Mouse (Mus musculus) embryonic facial prominence, embryonic 11.5 days (tissue): ENCODE measurements at regions not wholly inside any gene's neighbourhood (a gene's known extent, or its start where the extent isn't known, plus 50 kb on each side); places are given as distances from the start of the nearest gene placed in this dataset.
"Not testable (repeated sequence)": the region's sequence is repeated elsewhere in the genome, so short reads cannot be mapped to it uniquely, and the experiment has no call there.

ENCODE experiments used
- ATAC-seq: fragments of 200-750 bp; cut with Nextera tagmentation; replicated peaks from 2 replicates; pipeline ENCODE4 v1.8.0; 2017; ENCODE audit warnings: low read depth; ENCODE audit not compliant: insufficient number of reproducible peaks, low FRiP score, low TSS enrichment
- DNase-seq: peaks from one replicate; pipeline ENCODE4 v3.0.0-alpha.2; 2015; ENCODE audit warnings: low spot score
- H3K27ac ChIP-seq: fragments of 300-500 bp; sonication (generic); replicated peaks from 2 replicates; pipeline ENCODE4 v1.5.1; 2014; ENCODE audit warnings: mild to moderate bottlenecking, low read depth, low read length, control low read depth
- H3K27me3 ChIP-seq: fragments of 300-500 bp; sonication (generic); 2 replicates; pipeline ENCODE4 v1.6.1; 2014; ENCODE audit warnings: mild to moderate bottlenecking, low read length, moderate library complexity, mixed read lengths; ENCODE audit not compliant: control insufficient read depth, insufficient read depth
- H3K36me3 ChIP-seq: fragments of 300-500 bp; sonication (generic); replicated peaks from 2 replicates; pipeline ENCODE4 v1.6.1; 2014; ENCODE audit warnings: low read depth, mild to moderate bottlenecking, low read length, moderate library complexity, mixed read lengths; ENCODE audit not compliant: control insufficient read depth, insufficient read depth
- H3K4me1 ChIP-seq: fragments of 300-500 bp; sonication (generic); 2 replicates; pipeline ENCODE4 v1.6.1; 2014; ENCODE audit warnings: low read length, mixed read lengths; ENCODE audit not compliant: control insufficient read depth, insufficient read depth
- H3K4me2 ChIP-seq: fragments of 300-500 bp; sonication (generic); 2 replicates; pipeline ENCODE4 v1.6.1; 2014; ENCODE audit warnings: low read depth, mild to moderate bottlenecking, control low read depth, low read length, moderate library complexity
- H3K4me3 ChIP-seq: fragments of 300-500 bp; sonication (generic); 2 replicates; pipeline ENCODE4 v1.5.1; 2014; ENCODE audit warnings: low read depth, low read length, control low read depth
- H3K9ac ChIP-seq: fragments of 300-500 bp; sonication (generic); replicated peaks from 2 replicates; pipeline ENCODE4 v1.6.1; 2014; ENCODE audit warnings: mild to moderate bottlenecking, control low read depth, low read length
- H3K9me3 ChIP-seq: fragments of 300-500 bp; sonication (generic); replicated peaks from 2 replicates; pipeline ENCODE4 v1.6.1; 2016; ENCODE audit warnings: mild to moderate bottlenecking, low read length, inconsistent platforms, mixed read lengths; ENCODE audit not compliant: control insufficient read depth
- WGBS: fragments of 180-500 bp; shearing (Covaris S2); extraction: QIAGEN DNeasy Blood & Tissue Kit; methylation state at CpG from one replicate; pipeline ENCODE4 v1.1.7; 2014; 5-methylcytosine and 5-hydroxymethylcytosine counted together

DNA sequence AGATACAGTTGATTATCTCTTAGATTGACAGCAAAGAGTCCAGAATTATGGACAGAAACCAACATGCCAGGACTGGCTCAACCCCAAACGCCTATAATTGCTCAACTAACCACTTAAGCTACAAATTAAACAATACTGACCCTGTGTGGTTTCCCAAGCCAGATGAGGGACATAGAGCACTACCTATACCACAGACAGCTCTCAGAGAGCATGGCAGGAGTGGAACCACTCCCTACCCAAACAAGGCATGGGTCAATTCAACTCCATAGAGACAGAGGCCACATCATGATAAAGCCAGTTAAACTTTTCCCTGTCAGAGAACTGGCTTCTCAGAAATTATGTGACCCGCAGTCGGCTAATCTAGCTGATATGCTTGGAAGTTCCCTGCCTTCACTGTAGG, 490.7 kb upstream of the Tbl1xr1 start:
- Histone ChIP-seq H3K4me3 (no peak overlapping the region), H3K36me3 (no peaks in the 10 kb centered on the region), H3K27ac (no peak overlapping the region), H3K9me3 (no peaks in the 10 kb centered on the region), H3K4me1 (no peaks in the 10 kb centered on the region), H3K27me3 (no peaks in the 10 kb centered on the region), H3K9ac (no peak overlapping the region), H3K4me2 (no peak overlapping the region)
- no peak for DNase-seq
- ATAC-seq: no peak
- 82% methylated on average over 3 of the region's 3 CpGs for WGBS

DNA sequence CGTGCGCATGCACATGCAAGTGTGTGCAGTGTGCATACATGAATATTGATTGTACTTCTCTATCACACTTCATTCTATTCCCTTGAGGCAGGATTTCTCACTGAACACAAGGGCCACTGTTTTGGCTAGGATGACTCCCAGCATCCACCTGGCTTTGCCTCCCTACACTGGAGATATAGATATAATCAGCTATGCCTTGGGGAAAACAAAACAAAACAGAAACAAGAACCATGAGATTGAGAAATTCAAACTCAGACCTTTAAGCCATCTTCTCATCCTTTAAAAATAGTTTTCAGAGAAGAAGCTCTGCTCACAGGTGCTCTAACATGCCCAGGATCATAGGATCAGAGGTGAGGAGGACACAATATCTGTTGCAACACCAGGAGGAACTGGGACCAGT, 469.6 kb upstream of the Tbl1xr1 start:
- no peaks in the 10 kb centered on the region for H3K9me3 ChIP-seq
- DNase-seq: no peak
- no peaks in the 10 kb centered on the region for H3K36me3 ChIP-seq
- H3K4me3 ChIP-seq: no peak overlapping the region
- ATAC-seq: no peak
- 100% methylated on average over 2 of the region's 2 CpGs for WGBS
- H3K27ac ChIP-seq: no peak overlapping the region
- H3K27me3 ChIP-seq: no peaks in the 10 kb centered on the region
- no peak overlapping the region for H3K9ac ChIP-seq
- H3K4me2 ChIP-seq: no peak overlapping the region
- no peaks in the 10 kb centered on the region for H3K4me1 ChIP-seq

DNA sequence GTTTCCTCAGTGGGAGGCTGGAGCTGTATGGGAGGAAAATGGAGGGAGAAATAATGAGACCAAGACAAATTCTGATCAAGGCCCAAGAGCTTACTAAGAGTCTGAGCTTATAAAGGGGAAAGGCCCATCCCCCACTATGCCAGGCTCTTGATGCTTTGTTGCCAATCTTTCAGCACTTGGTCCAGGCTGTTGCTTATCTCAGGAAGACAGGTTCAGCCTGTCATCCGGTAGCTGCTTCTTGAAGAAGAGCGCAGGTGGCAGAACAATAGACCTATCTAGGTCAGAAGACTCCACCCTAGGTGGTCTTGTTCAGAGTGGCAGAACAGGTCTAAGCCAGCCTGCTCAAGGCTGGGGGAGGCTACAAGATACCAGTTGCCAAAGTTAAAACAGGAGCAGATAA, 466.2 kb upstream of the Tbl1xr1 start:
- whole genome bisulfite sequencing: 84% methylated on average over 2 of the region's 2 CpGs
- no peaks in the 10 kb centered on the region for H3K27me3 ChIP-seq
- DNase-seq: no peak

DNA sequence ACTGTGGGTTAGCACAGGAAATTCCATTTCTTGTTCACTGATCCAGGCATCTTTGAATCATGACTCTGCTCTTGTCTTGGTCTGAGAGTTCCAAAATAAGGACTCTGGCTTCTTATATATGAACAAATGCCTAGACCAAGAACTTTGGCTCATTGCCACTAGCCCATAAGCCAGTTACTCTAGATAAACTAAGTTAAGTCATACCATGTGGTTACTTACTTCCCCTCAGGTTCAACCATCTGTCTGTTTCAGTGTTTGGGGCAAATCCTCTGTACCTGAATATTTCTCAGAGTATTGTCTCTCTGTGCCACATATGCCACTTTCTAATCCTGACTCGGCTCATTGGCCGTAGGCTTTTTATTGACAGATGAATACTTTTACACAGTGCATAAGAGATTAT, 454.7 kb upstream of the Tbl1xr1 start:
- DNase-seq: no peak
- no peak overlapping the region for H3K27ac ChIP-seq
- H3K9me3 ChIP-seq: no peaks in the 10 kb centered on the region
- no peaks in the 10 kb centered on the region for H3K36me3 ChIP-seq
- H3K27me3 ChIP-seq: no peaks in the 10 kb centered on the region
- H3K4me3 ChIP-seq: no peak overlapping the region
- no peaks in the 10 kb centered on the region for H3K4me1 ChIP-seq
- H3K9ac ChIP-seq: no peak overlapping the region
- H3K4me2 ChIP-seq: no peak overlapping the region
- ATAC-seq: no peak
- WGBS: 96% methylated on average over 2 of the region's 2 CpGs

More for the DNA sequence above, 466.2 kb upstream of the Tbl1xr1 start:
- no peaks in the 10 kb centered on the region for H3K36me3 ChIP-seq
- H3K4me1 ChIP-seq: no peaks in the 10 kb centered on the region
- no peak for ATAC-seq
- no peak overlapping the region for H3K9ac ChIP-seq
- no peak overlapping the region for H3K4me2 ChIP-seq
- H3K9me3 ChIP-seq: no peaks in the 10 kb centered on the region
- no peak overlapping the region for H3K4me3 ChIP-seq
- no peak overlapping the region for H3K27ac ChIP-seq

DNA sequence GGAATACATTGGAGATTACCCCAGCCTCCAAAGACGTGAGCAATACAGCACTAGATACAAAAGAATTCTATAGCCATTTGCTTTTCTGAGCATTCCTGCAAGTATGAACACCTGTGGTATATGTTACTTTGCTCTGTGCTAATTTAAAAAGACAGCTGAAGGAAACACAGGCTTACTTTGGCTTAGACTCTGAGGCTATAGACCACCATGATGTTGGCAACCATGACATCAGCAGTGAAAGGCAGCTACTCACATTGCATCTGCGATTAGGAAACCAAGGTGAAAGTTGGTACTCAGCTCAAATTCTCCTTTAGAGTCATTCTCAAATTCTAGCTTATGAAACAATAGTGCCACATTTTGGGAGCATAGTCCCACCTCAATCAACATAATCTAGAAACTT, 451.4 kb upstream of the Tbl1xr1 start:
- WGBS: 72% methylated on average over 2 of the region's 2 CpGs
- no peaks in the 10 kb centered on the region for H3K27me3 ChIP-seq
- peak; percentile 24 for DNase-seq
- no peaks in the 10 kb centered on the region for H3K9me3 ChIP-seq
- H3K4me1 ChIP-seq: no peaks in the 10 kb centered on the region
- no peaks in the 10 kb centered on the region for H3K36me3 ChIP-seq
- H3K4me3 ChIP-seq: no peak overlapping the region
- no peak overlapping the region for H3K27ac ChIP-seq
- H3K9ac ChIP-seq: no peak overlapping the region
- ATAC-seq: no peak
- H3K4me2 ChIP-seq: no peak overlapping the region

DNA sequence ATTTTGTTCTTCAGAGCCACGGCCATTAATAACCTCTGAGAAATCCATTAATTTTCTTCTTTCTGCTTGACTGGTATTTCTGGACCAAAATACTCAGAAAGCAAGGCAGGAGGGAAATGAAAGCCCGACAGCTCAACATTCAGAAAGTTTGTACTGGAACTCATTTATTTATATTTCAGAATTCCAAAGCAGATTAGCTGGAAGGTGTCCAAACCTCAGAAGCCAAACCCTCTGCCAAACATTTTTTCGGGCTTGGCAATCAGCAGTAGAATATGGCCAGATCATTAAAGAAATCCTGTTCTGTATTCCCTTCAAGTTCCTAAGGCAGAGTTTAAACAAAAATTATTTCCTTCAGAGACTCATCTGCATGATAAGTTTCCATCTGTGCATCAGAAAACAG, 450.4 kb upstream of the Tbl1xr1 start:
- no peak overlapping the region for H3K4me2 ChIP-seq
- ATAC-seq: no peak
- WGBS: 57% methylated on average over 3 of the region's 3 CpGs
- H3K9me3 ChIP-seq: no peaks in the 10 kb centered on the region
- H3K36me3 ChIP-seq: no peaks in the 10 kb centered on the region
- no peaks in the 10 kb centered on the region for H3K27me3 ChIP-seq
- no peak overlapping the region for H3K27ac ChIP-seq
- H3K9ac ChIP-seq: no peak overlapping the region
- DNase-seq: no peak
- H3K4me3 ChIP-seq: no peak overlapping the region
- no peaks in the 10 kb centered on the region for H3K4me1 ChIP-seq

DNA sequence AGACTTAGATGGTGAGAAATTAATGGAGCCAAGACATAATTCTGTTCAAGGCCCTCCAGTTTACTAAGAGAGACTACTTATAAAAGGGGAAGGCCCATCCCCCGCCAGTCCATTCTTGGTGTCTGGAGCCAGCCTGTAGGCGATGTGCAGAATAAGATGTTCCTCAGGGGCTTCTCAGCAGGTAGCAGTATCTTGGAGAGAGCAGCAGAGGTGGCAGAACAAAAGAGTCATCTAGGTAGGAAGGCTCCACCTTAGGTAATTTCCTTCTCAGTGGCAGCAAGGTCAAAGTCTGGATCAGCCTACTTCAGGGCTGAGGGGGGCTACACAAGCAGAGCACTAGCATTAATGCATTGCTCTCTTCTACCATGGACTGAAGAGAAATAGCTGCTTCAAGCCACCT, 449.4 kb upstream of the Tbl1xr1 start:
- 89% methylated on average over 2 of the region's 2 CpGs for WGBS
- ATAC-seq, H3K27me3 ChIP-seq, H3K9me3 ChIP-seq, H3K27ac ChIP-seq, DNase-seq, H3K36me3 ChIP-seq, H3K4me1 ChIP-seq, H3K4me3 ChIP-seq, H3K4me2 ChIP-seq, H3K9ac ChIP-seq: not testable (repeated sequence)

DNA sequence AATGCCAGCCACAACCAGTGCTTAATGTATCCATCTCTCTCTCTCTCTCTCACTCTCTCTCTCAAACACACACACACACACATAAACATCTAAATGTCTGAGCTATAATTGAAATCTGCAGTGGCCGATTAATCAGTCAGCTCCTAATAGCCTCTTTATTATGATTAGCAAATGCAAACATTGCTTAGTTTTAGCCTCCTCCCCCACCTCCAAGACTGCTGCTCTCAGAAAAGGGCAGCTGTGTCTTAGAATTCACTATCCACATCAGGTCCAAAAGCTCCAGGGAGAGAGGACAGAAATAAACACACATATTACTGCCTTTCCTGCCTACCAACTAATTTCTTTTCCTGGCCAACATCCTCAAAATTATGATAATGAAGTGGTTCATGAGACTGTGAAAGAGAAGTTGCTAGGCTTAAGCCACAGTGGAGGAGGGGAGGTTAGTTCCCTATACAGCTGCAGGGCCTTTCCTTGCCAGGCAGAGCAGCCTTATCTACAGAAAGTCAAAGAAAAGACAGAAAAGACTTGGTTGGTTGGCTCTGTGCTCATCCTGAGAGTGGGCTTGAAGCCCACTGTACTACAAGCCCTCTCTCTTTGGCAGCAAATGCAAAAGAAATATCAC, 442.7 kb upstream of the Tbl1xr1 start:
- no peaks in the 10 kb centered on the region for H3K36me3 ChIP-seq
- H3K27me3 ChIP-seq: no peaks in the 10 kb centered on the region
- ATAC-seq (no peak), DNase-seq (peak; percentile 33)
- H3K9ac ChIP-seq: no peak overlapping the region
- H3K4me2 ChIP-seq: no peak overlapping the region
- no peak overlapping the region for H3K4me3 ChIP-seq
- no peaks in the 10 kb centered on the region for H3K4me1 ChIP-seq
- no peaks in the 10 kb centered on the region for H3K9me3 ChIP-seq
- WGBS: 39% methylated on average over 1 of the region's 1 CpGs
- no peak overlapping the region for H3K27ac ChIP-seq
